Mouse (Mus musculus) small intestine, adult 2 months (tissue): ENCODE measurements around the gene Pm20d1. TPM values are rescaled to one million over a fixed set of nuclear protein-coding genes. Genes with fewer than 3 reads are reported as not detected.

Experiments
- H3K27ac ChIP-seq: fragments of 200-500 bp; 2 replicates; pipeline ENCODE4 v1.5.1; 2012; ENCODE audit warnings: low read depth, low read length, control low read depth, inconsistent platforms; ENCODE audit not compliant: insufficient read depth
- H3K27me3 ChIP-seq: fragments of 200-500 bp; 2 replicates; pipeline ENCODE4 v1.6.1; 2012; ENCODE audit warnings: mild to moderate bottlenecking, moderate library complexity, low read length, inconsistent platforms; ENCODE audit not compliant: control insufficient read depth, insufficient read depth
- H3K36me3 ChIP-seq: fragments of 200-500 bp; 2 replicates; pipeline ENCODE4 v1.6.1; 2012; ENCODE audit warnings: mild to moderate bottlenecking, low read length, control low read depth, inconsistent platforms; ENCODE audit not compliant: control insufficient read depth, insufficient read depth
- H3K4me1 ChIP-seq: fragments of 200-500 bp; 2 replicates; pipeline ENCODE4 v1.6.1; 2012; ENCODE audit warnings: low read length, inconsistent platforms, mixed read lengths; ENCODE audit not compliant: control insufficient read depth, insufficient read depth, insufficient read length
- H3K4me3 ChIP-seq: fragments of 200-500 bp; 2 replicates; pipeline ENCODE4 v1.5.1; 2012; ENCODE audit warnings: low read depth, mild to moderate bottlenecking, control low read depth, inconsistent platforms, low read length, moderate library complexity
- CTCF ChIP-seq: fragments of 200-500 bp; IDR thresholded peaks from 2 replicates; pipeline ENCODE4 v1.5.1; 2012; ENCODE audit warnings: low read depth, mild to moderate bottlenecking, control low read depth, inconsistent platforms, low read length, moderate library complexity, mixed read lengths; ENCODE audit not compliant: insufficient replicate concordance, insufficient read length; ENCODE audit errors: extremely low read depth
- POLR2A ChIP-seq: fragments of 200-500 bp; IDR thresholded peaks from 2 replicates; pipeline ENCODE4 v1.6.1; 2012; ENCODE audit warnings: low read depth, mild to moderate bottlenecking, control low read depth, inconsistent platforms, low read length, moderate library complexity
- WGBS: fragments of 180-500 bp; shearing (Covaris S2); methylation state at CpG from one replicate; pipeline ENCODE4 v1.1.7; 2018; 5-methylcytosine and 5-hydroxymethylcytosine counted together
- polyA plus RNA-seq: library from polyadenylated mRNA; depleted of rRNA; stranded (reverse); fragments of >200 nt; gene quantifications from 2 replicates; pipeline ENCODE4 v1.2.3, GENCODE M21; 2012

Pm20d1 gene
- polyA plus RNA-seq, 1 experiment: 33.0 TPM

- H3K4me3 ChIP-seq: no peak overlapping the region
- H3K27me3 ChIP-seq: no peaks in the 10 kb centered on the region
- H3K36me3 ChIP-seq: no peaks in the 10 kb centered on the region
- H3K4me1 ChIP-seq: no peaks in the 10 kb centered on the region
- TF ChIP-seq POLR2A: no peak
- TF ChIP-seq CTCF: no peak
- 37% methylated on average over 3 of the region's 3 CpGs for WGBS
- no peak overlapping the region for H3K27ac ChIP-seq
These were observed 42.9 kb upstream of the Pm20d1 start for GRCm38 (mm10) chr1:131754212-131754829.

GRCm38 (mm10) chr1:131754916-131755315 lies 42.3 kb upstream of the Pm20d1 start:
- H3K4me1 ChIP-seq: no peaks in the 10 kb centered on the region
- 44% methylated on average over 4 of the region's 4 CpGs for WGBS
- H3K27me3 ChIP-seq: no peaks in the 10 kb centered on the region
- H3K36me3 ChIP-seq: no peaks in the 10 kb centered on the region
- no peak overlapping the region for H3K4me3 ChIP-seq
- TF ChIP-seq POLR2A: no peak
- TF ChIP-seq CTCF: no peak
- H3K27ac ChIP-seq: no peak overlapping the region

GRCm38 (mm10) chr1:131757211-131757610 lies 40.0 kb upstream of the Pm20d1 start:
- H3K27ac ChIP-seq: no peak overlapping the region
- no peaks in the 10 kb centered on the region for H3K27me3 ChIP-seq
- WGBS: 86% methylated on average over 6 of the region's 6 CpGs
- no peaks in the 10 kb centered on the region for H3K4me1 ChIP-seq
- H3K36me3 ChIP-seq: no peaks in the 10 kb centered on the region
- H3K4me3 ChIP-seq: no peak overlapping the region
- TF ChIP-seq POLR2A (no peak), CTCF (no peak)

- Histone ChIP-seq H3K4me1 (no peaks in the 10 kb centered on the region), H3K27ac (no peak overlapping the region), H3K27me3 (no peaks in the 10 kb centered on the region), H3K36me3 (no peaks in the 10 kb centered on the region), H3K4me3 (no peak overlapping the region)
- 86% methylated on average over 7 of the region's 7 CpGs for WGBS
- TF ChIP-seq POLR2A (no peak), CTCF (no peak)
These were observed 38.4 kb upstream of the Pm20d1 start for GRCm38 (mm10) chr1:131758796-131759195.

- WGBS: 55% methylated on average over 9 of the region's 9 CpGs
- no peak for TF ChIP-seq CTCF
- no peak for TF ChIP-seq POLR2A
- H3K27ac ChIP-seq: no peak overlapping the region
- no peak overlapping the region for H3K4me3 ChIP-seq
- H3K36me3 ChIP-seq: no peaks in the 10 kb centered on the region
- H3K4me1 ChIP-seq: no peaks in the 10 kb centered on the region
- H3K27me3 ChIP-seq: no peaks in the 10 kb centered on the region
These were observed 37.3 kb upstream of the Pm20d1 start for GRCm38 (mm10) chr1:131759667-131760427.

GRCm38 (mm10) chr1:131760428-131760820 lies 36.8 kb upstream of the Pm20d1 start:
- H3K36me3 ChIP-seq: no peaks in the 10 kb centered on the region
- no peak overlapping the region for H3K4me3 ChIP-seq
- H3K27ac ChIP-seq: no peak overlapping the region
- no peaks in the 10 kb centered on the region for H3K4me1 ChIP-seq
- WGBS: 90% methylated on average over 3 of the region's 3 CpGs
- no peak for TF ChIP-seq CTCF
- no peak for TF ChIP-seq POLR2A
- no peaks in the 10 kb centered on the region for H3K27me3 ChIP-seq

GRCm38 (mm10) chr1:131761079-131761831 lies 35.9 kb upstream of the Pm20d1 start:
- no peak overlapping the region for H3K27ac ChIP-seq
- no peak overlapping the region for H3K4me3 ChIP-seq
- no peaks in the 10 kb centered on the region for H3K27me3 ChIP-seq
- no peaks in the 10 kb centered on the region for H3K36me3 ChIP-seq
- TF ChIP-seq POLR2A: no peak
- no peak for TF ChIP-seq CTCF
- 68% methylated on average over 13 of the region's 13 CpGs for WGBS
- H3K4me1 ChIP-seq: no peaks in the 10 kb centered on the region
